ENCODE assay signal across 9 mouse cellular contexts in genomic region chr8:123514136-123514535, GRCm38 (mm10). TPM values are rescaled to one million over a fixed set of nuclear protein-coding genes. Genes with fewer than 3 reads are reported as not detected.
DNase-seq lines count a peak whose midpoint lies in the region; ATAC-seq and TF ChIP-seq lines count a peak whose summit lies in the region.
"Had no signal": no experiment of that assay in that cellular context is flagged by ENCODE, and none has a peak within 500 bp of the region (broad histone marks: within the 10 kb centered on the region; RNA-seq: fewer than 3 reads in every experiment).

No protein-coding gene starts in this region.

- peak overlapping the region; percentile 87 for H3K4me2 ChIP-seq in limb, embryonic 12.5 days

- no peak for ATAC-seq in limb, embryonic 12.5 days (ENCODE audit: insufficient number of reproducible peaks, insufficient read depth, low FRiP score, low TSS enrichment, low read depth)

- DNase-seq in left cerebral cortex, postnatal 4 days = peak; percentile 25
- no peak for DNase-seq in left cerebral cortex, postnatal 10 days (ENCODE audit: extremely low spot score in 1 of 2, low spot score in 2 of 2)
- no peak for DNase-seq in yolk sac, embryonic 10.5 days (ENCODE audit: low spot score)
- no peak for DNase-seq in adrenal gland, postnatal 25 days
- no peak for DNase-seq in thymus, postnatal 14 days

- H3K4me3 ChIP-seq in embryonic fibroblast, embryonic 13.5 days (ENCODE audit: insufficient read depth, low read length) = peak overlapping the region; percentile 57; the same call in 1 of the 2 replicates
- H3K4me3 ChIP-seq in limb, embryonic 12.5 days (replicated peaks) = peak overlapping the region; percentile 73
- peak overlapping the region; percentile 83 for H3K4me3 ChIP-seq in olfactory bulb, adult 2 months (ENCODE audit: insufficient read depth, low read depth, low read length)

- H3K4me1 ChIP-seq in embryonic fibroblast, embryonic 13.5 days (ENCODE audit: control insufficient read depth, insufficient read depth, low read length) = no peaks in the 10 kb centered on the region
- peaks cover 22% of the 10 kb centered on the region for H3K4me1 ChIP-seq in limb, embryonic 12.5 days (replicated peaks)
- H3K4me1 ChIP-seq in olfactory bulb, adult 2 months (ENCODE audit: control insufficient read depth, insufficient read depth, low read length) = peaks cover 27% of the 10 kb centered on the region

- H3K27ac ChIP-seq in embryonic fibroblast, embryonic 13.5 days (ENCODE audit: insufficient read depth, low read length) = no peak overlapping the region
- H3K27ac ChIP-seq in limb, embryonic 12.5 days = no peak overlapping the region
- H3K27ac ChIP-seq in olfactory bulb, adult 2 months (ENCODE audit: insufficient read depth, low read depth, low read length) = peak overlapping the region; percentile 3; the same call in 1 of the 2 replicates

- peaks cover 48% of the 10 kb centered on the region for H3K27me3 ChIP-seq in limb, embryonic 12.5 days

- WGBS in limb, embryonic 12.5 days = 6% methylated on average over 9 of the region's 9 CpGs
- 4% methylated on average over 9 of the region's 9 CpGs for WGBS in olfactory bulb, adult 2 months

- no peak for TF ChIP-seq CTCF in embryonic fibroblast, embryonic 13.5 days (IDR thresholded peaks at IDR 0.05; ENCODE audit: borderline replicate concordance, insufficient read depth, low read length)
- no peak for TF ChIP-seq CTCF in olfactory bulb, adult 2 months (IDR thresholded peaks at IDR 0.05; ENCODE audit: insufficient read depth, low read depth, low read length)

- no peak for TF ChIP-seq POLR2A in embryonic fibroblast, embryonic 13.5 days (IDR thresholded peaks at IDR 0.05; ENCODE audit: low read depth, low read length)
- TF ChIP-seq POLR2A in olfactory bulb, adult 2 months (IDR thresholded peaks at IDR 0.05; ENCODE audit: insufficient read depth, low read depth, low read length) = no peak

- H3K36me3 ChIP-seq in limb, embryonic 12.5 days = peaks cover 9% of the 10 kb centered on the region

- intact Hi-C loops in left cerebral cortex, postnatal 4 days (cut with DNase I) = no loop called here
- intact Hi-C loops in left cerebral cortex, postnatal 10 days (cut with DNase I) = no loop called here

- no peaks in the 10 kb centered on the region for H3K9me3 ChIP-seq in limb, embryonic 12.5 days

- peak overlapping the region; percentile 76 for H3K9ac ChIP-seq in limb, embryonic 12.5 days (replicated peaks)

RNA-seq across cellular contexts. Expression of gene Dbndd1, which starts 1.1 kb away (rescaled TPM):
- 10 to 100 TPM; 38.3 to 43.4 TPM for total RNA-seq in left cerebral cortex, postnatal 4 days (2021)
- 10 to 100 TPM; 16.0 to 17.9 TPM for total RNA-seq in left cerebral cortex, postnatal 10 days (2021)
- 0.45 TPM in 1 of 2 replicates, not detected in the other for polyA plus RNA-seq in embryonic fibroblast, embryonic 13.5 days (2011; ENCODE audit: insufficient read length, low read depth, missing spikeins)
- polyA plus RNA-seq in limb, embryonic 12.5 days (2016; fragmentation: Nextera tagmentation; extraction: Ambion mirVana) = 12.7 and 13.5 TPM in 2 replicates
- polyA plus RNA-seq in olfactory bulb, adult 2 months (2012; ENCODE audit: insufficient read depth, insufficient read length, low replicate concordance, missing spikeins) = not detected in 2 replicates
- 0.67 and 1.1 TPM in 2 replicates for total RNA-seq in adrenal gland, postnatal 25 days (2021)
- polyA plus RNA-seq: erythroblast, embryonic 14.5 days had no signal

RNA-seq across cellular contexts. Expression of gene Gas8, which starts 4.5 kb away (rescaled TPM):
- 10 to 100 TPM; 42.3 to 46.7 TPM for total RNA-seq in left cerebral cortex, postnatal 4 days (2021)
- 10 to 100 TPM; 34.1 to 34.8 TPM for total RNA-seq in left cerebral cortex, postnatal 10 days (2021)
- 21.7 and 22.2 TPM in 2 replicates for polyA plus RNA-seq in embryonic fibroblast, embryonic 13.5 days (2011; ENCODE audit: insufficient read length, low read depth, missing spikeins)
- 38.8 and 41.1 TPM in 2 replicates for polyA plus RNA-seq in limb, embryonic 12.5 days (2016; fragmentation: Nextera tagmentation; extraction: Ambion mirVana)
- polyA plus RNA-seq in olfactory bulb, adult 2 months (2012; ENCODE audit: insufficient read depth, insufficient read length, low replicate concordance, missing spikeins) = not detected in 2 replicates
- 16.7 and 18.1 TPM in 2 replicates for total RNA-seq in adrenal gland, postnatal 25 days (2021)

RNA-seq across cellular contexts. Expression of gene Afg3l1, which starts 36.4 kb away (rescaled TPM):
- total RNA-seq in left cerebral cortex, postnatal 4 days (2021) = 10 to 100 TPM; 48.3 to 56.9 TPM
- total RNA-seq in left cerebral cortex, postnatal 10 days (2021) = 10 to 100 TPM; 38.3 to 38.6 TPM
- polyA plus RNA-seq in embryonic fibroblast, embryonic 13.5 days (2011; ENCODE audit: insufficient read length, low read depth, missing spikeins) = 28.7 and 30.1 TPM in 2 replicates
- polyA plus RNA-seq in limb, embryonic 12.5 days (2016; fragmentation: Nextera tagmentation; extraction: Ambion mirVana) = 69.5 and 72.0 TPM in 2 replicates
- polyA plus RNA-seq in olfactory bulb, adult 2 months (2012; ENCODE audit: insufficient read depth, insufficient read length, low replicate concordance, missing spikeins) = not detected in 2 replicates
- total RNA-seq in adrenal gland, postnatal 25 days (2021) = 54.9 and 77.9 TPM in 2 replicates
